Mouse (Mus musculus) neutrophil, adult 59 days (primary cell): ENCODE data around the gene Gm6880. TPM values are rescaled to one million over a fixed set of nuclear protein-coding genes. Genes with fewer than 3 reads are reported as not detected.

ENCODE experiments used
- total RNA-seq, 2 experiments: library from RNA; stranded (reverse); gene quantifications; 1 replicate in 1 of 2; 2 replicates in 1 of 2; pipeline ENCODE4 v1.2.4; 2023

Gm6880 gene
- not detected for total RNA-seq

DNA sequence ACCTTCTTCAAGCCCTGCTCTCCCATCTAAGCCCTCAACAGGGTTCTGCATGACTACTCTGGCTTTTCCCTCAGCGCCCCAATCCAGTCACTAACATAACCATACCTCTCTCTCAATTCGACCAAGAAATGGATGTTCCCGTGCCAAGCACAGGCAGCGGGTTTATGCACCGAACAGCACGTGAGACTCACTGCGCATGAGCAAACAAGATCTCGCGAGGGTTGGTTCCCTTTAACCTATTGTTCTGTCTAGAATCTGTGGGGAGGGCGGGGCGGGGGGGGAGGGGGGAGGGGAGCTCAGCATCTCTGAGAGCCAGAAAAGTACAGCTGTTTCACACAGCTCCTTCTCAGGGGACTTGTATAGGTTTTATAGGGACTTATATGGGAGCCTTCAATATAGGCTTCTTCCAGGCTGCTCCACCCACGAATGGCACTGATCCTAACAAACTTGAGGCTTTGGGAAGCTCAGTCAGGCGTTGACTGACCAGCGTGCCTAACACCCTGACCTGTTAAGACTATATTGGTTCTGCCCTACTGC lies at the start of gene Gm6880:
TSS of gene Gm6880 (minus strand) at position 51 of the 537 bp plus-strand sequence.

Other genes starting within 250 kb of the Gm6880 start
- 1,000 to 10,000 TPM; 1,644 to 1,676 TPM for gene Flna, start 231.6 kb downstream of the Gm6880 start, total RNA-seq
- 10 to 100 TPM; 53.8 to 54.0 TPM for gene Emd, start 226.7 kb downstream of the Gm6880 start, total RNA-seq
- gene Rpl10, start 210.6 kb downstream of the Gm6880 start, total RNA-seq, result 100 to 1,000 TPM; 337 to 345 TPM
- 10 to 100 TPM; 43.2 to 51.7 TPM for gene Taz, start 199.5 kb downstream of the Gm6880 start, total RNA-seq
- 10 to 100 TPM; 27.9 to 33.7 TPM for gene Dnase1l1, start 199.1 kb downstream of the Gm6880 start, total RNA-seq
- gene Atp6ap1, start 184.3 kb downstream of the Gm6880 start, total RNA-seq, result 100 to 1,000 TPM; 179 to 189 TPM
- 100 to 1,000 TPM; 194 to 246 TPM for gene Gdi1, start 176.4 kb downstream of the Gm6880 start, total RNA-seq
- gene Fam50a, start 168.4 kb downstream of the Gm6880 start, total RNA-seq, result 10 to 100 TPM; 40.4 to 45.3 TPM
- under 1 TPM; 0.38 to 0.90 TPM for gene Plxna3, start 152.3 kb downstream of the Gm6880 start, total RNA-seq
- gene Lage3, start 127.8 kb downstream of the Gm6880 start, total RNA-seq, result 10 to 100 TPM; 20.4 to 28.5 TPM
- 10 to 100 TPM; 20.0 to 27.4 TPM for gene Ubl4a, start 108.2 kb downstream of the Gm6880 start, total RNA-seq
- gene Slc10a3, start 108.0 kb downstream of the Gm6880 start, total RNA-seq, result 10 to 100 TPM; 17.6 to 19.3 TPM
- 10 to 100 TPM; 10.4 to 12.5 TPM for gene Fam3a, start 88.1 kb downstream of the Gm6880 start, total RNA-seq
- 10 to 100 TPM; 27.9 to 32.9 TPM for gene Ikbkg, start 88.1 kb downstream of the Gm6880 start, total RNA-seq
- 100 to 1,000 TPM; 396 to 418 TPM for gene G6pdx, start 52.2 kb downstream of the Gm6880 start, total RNA-seq
- not detected for gene Olfr1326-ps1, start 93.5 kb upstream of the Gm6880 start, total RNA-seq
- gene Olfr1325, start 111.3 kb upstream of the Gm6880 start, total RNA-seq, result not detected
- gene Gm5640, start 164.2 kb upstream of the Gm6880 start, total RNA-seq, result not detected